Mouse (Mus musculus) heart, postnatal 36 days (tissue): ENCODE results near the gene Art2b. TPM values are rescaled to one million over a fixed set of nuclear protein-coding genes. Genes with fewer than 3 reads are reported as not detected.
"Not testable (repeated sequence)": the region's sequence is repeated elsewhere in the genome, so short reads cannot be mapped to it uniquely, and the experiment has no call there.

ENCODE experiments used
- DNase-seq, 2 experiments: peaks; one replicate each; pipeline ENCODE4 v3.0.0; 2021 to 2022
- intact Hi-C: fragments of 180-260 bp; cut with DNase I; formaldehyde crosslinking; loops from one replicate; pipeline ENCODE4 v1.15.1; 2025
- total RNA-seq, 2 experiments: library from RNA; stranded (reverse); gene quantifications; 2 replicates each; pipeline ENCODE4 v1.2.3; 2021

Gene Art2b
- total RNA-seq, 2 experiments from 2014 or later: not detected

- intact Hi-C loops, DNase-seq: not testable (repeated sequence)
Measured at GRCm38 (mm10) chr7:101573636-101574035, 11.8 kb downstream of the Art2b start.

GRCm38 (mm10) chr7:101564086-101564485 lies 21.3 kb downstream of the Art2b start:
- intact Hi-C loops: no loop called here
- DNase-seq: no peak

GRCm38 (mm10) chr7:101559393-101559792 lies 26.0 kb downstream of the Art2b start:
- DNase-seq, intact Hi-C loops: not testable (repeated sequence)

- intact Hi-C loops: loop anchor here (1.0 kb wide), 1 partner anchor 26 kb away; no protein-coding TSS in a partner anchor
- DNase-seq: no peak
Measured at GRCm38 (mm10) chr7:101557391-101557790, 28.0 kb downstream of the Art2b start.

DNA sequence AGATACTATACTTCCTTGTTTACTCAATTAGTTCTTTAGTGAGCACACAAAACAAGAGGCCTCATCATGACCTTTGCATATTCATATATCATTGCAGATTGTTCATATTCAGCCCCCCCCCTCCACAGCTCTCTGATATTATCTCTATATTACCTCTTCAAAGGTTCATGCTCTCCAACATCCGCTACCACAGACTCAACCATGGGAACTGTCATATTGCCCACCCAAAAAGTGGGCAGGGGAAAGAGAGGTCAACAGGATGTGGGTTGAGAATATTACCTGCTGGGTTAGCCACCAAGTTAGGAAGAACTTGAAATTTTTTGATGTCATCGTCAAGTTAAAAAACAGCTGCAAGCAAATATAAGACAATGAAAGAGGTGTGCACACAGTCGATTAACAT lies 29.9 kb downstream of the Art2b start:
- intact Hi-C loops, DNase-seq: not testable (repeated sequence)

DNA sequence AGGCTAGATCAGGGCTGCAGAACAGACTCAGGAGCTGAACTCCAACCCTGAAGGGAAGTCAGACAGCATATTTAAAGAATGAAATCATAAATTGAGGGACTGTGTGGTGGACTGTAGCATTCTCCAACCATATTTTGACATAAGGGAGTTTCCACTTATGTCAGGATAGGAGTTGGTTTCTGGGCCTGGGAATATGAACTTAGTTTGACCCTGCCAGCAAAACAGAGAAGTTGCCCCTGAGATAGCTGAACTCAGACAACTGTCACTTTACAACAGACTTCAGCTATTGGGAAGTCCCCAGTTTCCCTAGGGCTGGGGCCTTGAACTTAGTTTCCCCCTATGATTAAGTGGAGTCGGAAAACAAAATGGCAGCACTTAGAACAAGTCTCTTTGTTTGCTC lies 33.9 kb downstream of the Art2b start:
- intact Hi-C loops: no loop called here
- DNase-seq: no peak

GRCm38 (mm10) chr7:101550686-101551485 lies 34.5 kb downstream of the Art2b start:
- intact Hi-C loops: no loop called here
- no peak for DNase-seq

DNA sequence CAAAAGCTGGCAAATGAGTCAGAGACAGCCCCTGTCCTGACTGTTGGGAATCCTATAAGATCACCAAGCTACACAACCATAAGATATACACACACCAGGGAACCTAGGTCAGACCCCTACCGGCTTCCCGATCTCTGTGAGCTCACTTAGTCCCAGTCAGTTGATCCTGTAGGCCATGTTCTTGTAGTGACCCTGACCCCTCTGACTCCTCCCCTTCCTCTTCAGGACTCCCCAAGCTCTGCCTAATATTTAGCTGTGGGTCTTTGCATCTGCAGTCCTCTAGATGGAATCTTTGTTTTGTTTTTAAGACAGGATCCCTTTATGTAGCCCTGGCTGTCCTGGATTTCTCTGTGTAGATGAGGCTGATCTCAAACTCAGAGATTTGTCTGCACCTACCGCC lies 36.1 kb downstream of the Art2b start:
- intact Hi-C loops: no loop called here
- no peak for DNase-seq

DNA sequence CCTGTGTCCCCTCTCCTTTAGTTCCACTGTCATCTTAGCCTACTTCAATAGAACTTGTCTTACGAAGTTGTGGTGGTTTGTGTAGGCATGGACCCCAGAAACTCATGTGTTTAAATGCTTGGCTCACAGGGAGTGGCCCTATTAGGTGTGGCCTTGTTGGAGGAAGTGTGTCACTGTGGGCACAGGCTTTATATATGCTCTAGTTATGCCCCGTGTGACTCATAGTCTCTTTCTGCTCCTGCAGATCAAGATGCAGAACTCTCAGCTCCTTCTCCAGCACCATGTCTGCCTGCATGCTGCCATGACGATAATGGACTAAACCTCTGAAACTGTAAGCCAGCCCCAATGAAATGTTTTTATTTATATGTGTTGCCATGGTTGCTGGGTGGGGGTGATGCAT lies 37.7 kb downstream of the Art2b start:
- intact Hi-C loops: no loop called here
- DNase-seq: no peak

DNA sequence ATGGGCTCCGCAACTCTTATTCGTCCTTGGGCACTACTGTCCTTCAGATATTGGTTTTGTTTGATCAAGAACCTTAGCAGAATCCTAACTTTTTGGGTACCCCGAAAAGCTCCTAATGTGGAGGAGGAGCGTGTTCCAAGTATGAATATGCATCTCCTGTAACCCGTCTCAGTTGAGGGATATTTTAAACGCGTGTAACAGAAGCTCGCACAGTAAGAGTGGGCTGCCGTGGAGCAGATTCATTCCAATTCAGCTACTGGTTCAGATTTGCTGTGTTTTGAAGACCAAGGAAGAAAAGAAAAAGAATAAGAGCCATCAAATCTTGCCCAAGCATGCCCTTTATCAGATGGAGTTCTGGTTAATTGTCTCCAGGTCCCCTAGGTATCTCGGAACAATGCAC lies 43.7 kb downstream of the Art2b start:
- intact Hi-C loops: loop anchor here (1.0 to 5.0 kb wide), 4 partner anchors 39 to 128 kb away; no protein-coding TSS in a partner anchor
- DNase-seq: no peak

- DNase-seq: peak; percentile 56 to 74
- intact Hi-C loops: loop anchor here (1.0 to 5.0 kb wide), 4 partner anchors 38 to 128 kb away; no protein-coding TSS in a partner anchor
Measured at GRCm38 (mm10) chr7:101541132-101541531, 44.3 kb downstream of the Art2b start.

DNA sequence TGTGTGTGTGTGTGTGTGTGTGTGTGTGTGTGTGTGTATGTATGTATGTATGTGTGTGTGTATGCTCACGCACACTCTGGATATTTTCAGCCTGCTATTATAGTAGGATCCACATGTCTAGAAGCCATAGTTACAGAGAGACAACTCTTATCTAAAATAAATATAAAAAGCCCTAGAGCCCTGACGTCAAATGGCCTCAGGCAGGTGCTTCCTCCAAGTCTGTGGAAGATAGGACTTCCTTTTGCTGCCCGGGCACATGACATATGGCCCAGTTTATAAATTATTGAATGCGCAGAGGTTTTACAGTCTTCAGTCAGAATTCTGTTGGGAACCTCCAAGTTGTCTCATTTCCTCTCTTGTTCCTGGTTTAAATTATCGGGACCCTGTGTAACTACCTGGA lies 44.7 kb downstream of the Art2b start:
- no peak for DNase-seq
- intact Hi-C loops: loop anchor here (1.0 to 5.0 kb wide), 4 partner anchors 38 to 127 kb away; no protein-coding TSS in a partner anchor

DNA sequence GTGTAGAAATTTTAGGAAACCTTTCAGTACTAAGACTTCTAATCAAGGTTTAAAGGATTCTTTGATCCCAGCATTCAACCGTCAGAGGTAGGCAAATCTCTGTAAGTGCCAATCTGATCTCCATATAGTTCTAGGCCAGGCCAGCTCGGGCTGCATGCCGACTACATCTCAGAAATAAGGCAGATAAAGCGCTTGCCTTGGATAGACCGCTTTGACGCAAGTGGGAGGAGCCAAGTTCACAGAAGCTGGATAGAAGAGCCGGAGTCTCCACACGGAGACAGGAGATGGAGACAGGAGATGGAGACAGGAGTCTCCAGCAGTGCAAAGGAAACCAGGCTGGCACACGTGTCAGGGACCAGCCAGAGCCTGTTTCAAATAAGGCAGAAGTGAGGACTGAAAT lies 45.6 kb downstream of the Art2b start:
- intact Hi-C loops: loop anchor here (2.0 to 5.0 kb wide), 2 partner anchors 37 to 112 kb away; no protein-coding TSS in a partner anchor
- DNase-seq: no peak

DNA sequence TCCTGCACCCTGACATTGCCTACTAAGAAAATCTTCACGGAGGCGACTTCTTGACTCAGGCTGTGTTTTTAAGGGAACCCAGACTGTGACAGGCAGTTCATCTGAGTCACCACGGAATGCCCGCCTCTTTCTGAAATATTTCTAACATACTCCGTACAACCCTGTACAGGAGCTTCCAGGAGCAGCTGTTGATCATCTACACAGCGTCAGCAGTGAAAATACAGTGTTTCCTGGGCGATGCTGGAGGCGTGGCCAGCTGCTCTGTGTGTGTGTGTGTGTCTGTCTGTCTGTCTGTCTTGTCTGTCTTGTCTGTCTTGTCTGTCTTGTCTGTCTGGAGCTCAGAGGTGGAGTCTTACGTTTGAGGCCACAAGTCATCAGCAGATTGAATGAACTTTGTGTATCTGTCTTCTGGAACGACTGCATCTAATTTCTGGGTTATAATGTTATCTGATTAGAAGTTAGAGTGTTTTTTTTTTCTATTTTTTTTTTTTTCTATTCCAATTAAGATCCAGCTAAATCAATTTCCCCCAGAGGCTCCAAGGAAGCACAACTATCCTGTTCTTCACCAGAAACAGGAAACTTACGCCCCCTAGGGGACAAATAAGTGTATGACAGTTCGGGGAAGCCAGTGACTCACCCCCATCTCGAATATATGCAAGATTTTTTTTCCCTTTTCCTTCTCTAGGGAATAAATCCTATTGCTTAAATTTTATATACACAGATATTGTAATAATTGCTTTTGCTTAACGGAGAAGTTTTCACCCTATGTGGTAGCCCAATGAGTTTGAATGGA lies 47.1 kb downstream of the Art2b start:
- peak in 1 of 2 experiments; percentile 39 for DNase-seq
- intact Hi-C loops: no loop called here

- DNase-seq: no peak
- intact Hi-C loops: no loop called here
Measured at GRCm38 (mm10) chr7:101537541-101537940, 47.9 kb downstream of the Art2b start.

GRCm38 (mm10) chr7:101535517-101535916 lies 49.9 kb downstream of the Art2b start:
- intact Hi-C loops: no loop called here
- DNase-seq: no peak

- no peak for DNase-seq
- intact Hi-C loops: no loop called here
Measured at GRCm38 (mm10) chr7:101535102-101535501, 50.3 kb downstream of the Art2b start.

DNA sequence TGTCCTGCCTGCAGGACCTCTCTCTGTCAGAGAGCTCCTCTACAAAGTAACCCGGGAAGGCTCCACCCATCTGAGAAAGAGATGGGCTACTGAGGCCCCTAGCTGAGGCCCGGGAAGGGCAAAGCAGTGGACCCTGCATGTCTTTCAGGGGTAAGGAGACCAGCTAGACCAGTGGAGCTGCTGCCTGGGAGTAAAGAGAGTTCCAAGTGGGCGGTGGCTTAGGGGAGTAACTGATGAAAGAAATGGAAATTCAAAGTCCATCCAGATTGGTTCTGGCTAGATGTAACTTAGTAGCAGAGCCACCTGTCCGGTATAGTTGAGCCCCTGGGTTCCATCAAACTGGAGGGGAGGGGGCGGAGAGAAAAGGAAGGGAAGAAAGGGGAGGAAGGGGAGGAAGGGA lies 51.0 kb downstream of the Art2b start:
- DNase-seq: no peak

More for the DNA sequence above, 51.0 kb downstream of the Art2b start:
- intact Hi-C loops: no loop called here
